Mouse (Mus musculus) urinary bladder, postnatal 10 days (tissue): ENCODE measurements around the gene Gm42906.

Experiments
- DNase-seq: peaks from one replicate; pipeline ENCODE4 v3.0.0; 2022; ENCODE audit warnings: low spot score

The Gm42906 gene

GRCm38 (mm10) chr5:151187336-151187735, 240.6 kb downstream of the Gm42906 start:
- DNase-seq = no peak

- DNase-seq = no peak
Measured at GRCm38 (mm10) chr5:151185286-151185856, 242.6 kb downstream of the Gm42906 start.

- no peak for DNase-seq
Measured at GRCm38 (mm10) chr5:151183656-151184240, 244.2 kb downstream of the Gm42906 start.

GRCm38 (mm10) chr5:151181288-151181687, 246.7 kb downstream of the Gm42906 start:
- DNase-seq = no peak

GRCm38 (mm10) chr5:151180176-151180785, 247.7 kb downstream of the Gm42906 start:
- no peak for DNase-seq

GRCm38 (mm10) chr5:151177171-151177570, 250.8 kb downstream of the Gm42906 start:
- no peak for DNase-seq

- DNase-seq = no peak
Measured at GRCm38 (mm10) chr5:151175897-151176313, 252.1 kb downstream of the Gm42906 start.

- DNase-seq = no peak
Measured at GRCm38 (mm10) chr5:151174485-151175460, 253.2 kb downstream of the Gm42906 start.

- no peak for DNase-seq
Measured at GRCm38 (mm10) chr5:151173774-151174173, 254.2 kb downstream of the Gm42906 start.

GRCm38 (mm10) chr5:151170168-151170750, 257.7 kb downstream of the Gm42906 start:
- DNase-seq = no peak

- no peak for DNase-seq
Measured at GRCm38 (mm10) chr5:151168191-151168590, 259.8 kb downstream of the Gm42906 start.

- no peak for DNase-seq
Measured at GRCm38 (mm10) chr5:151167641-151168040, 260.3 kb downstream of the Gm42906 start.

- no peak for DNase-seq
Measured at GRCm38 (mm10) chr5:151166266-151166665, 261.7 kb downstream of the Gm42906 start.

- DNase-seq = no peak
Measured at GRCm38 (mm10) chr5:151165381-151166016, 262.5 kb downstream of the Gm42906 start.

GRCm38 (mm10) chr5:151164815-151165214, 263.1 kb downstream of the Gm42906 start:
- DNase-seq = no peak

GRCm38 (mm10) chr5:151162642-151163041, 265.3 kb downstream of the Gm42906 start:
- DNase-seq = no peak

GRCm38 (mm10) chr5:151155247-151155646, 272.7 kb downstream of the Gm42906 start:
- DNase-seq = no peak

- DNase-seq = no peak
Measured at GRCm38 (mm10) chr5:151154780-151155179, 273.2 kb downstream of the Gm42906 start.

GRCm38 (mm10) chr5:151154030-151154429, 273.9 kb downstream of the Gm42906 start:
- no peak for DNase-seq

- no peak for DNase-seq
Measured at GRCm38 (mm10) chr5:151151549-151151948, 276.4 kb downstream of the Gm42906 start.

- no peak for DNase-seq
Measured at GRCm38 (mm10) chr5:151149509-151149908, 278.5 kb downstream of the Gm42906 start.
